Comparison of ENCODE assay signal across 8 mouse cellular contexts in the genomic region with DNA sequence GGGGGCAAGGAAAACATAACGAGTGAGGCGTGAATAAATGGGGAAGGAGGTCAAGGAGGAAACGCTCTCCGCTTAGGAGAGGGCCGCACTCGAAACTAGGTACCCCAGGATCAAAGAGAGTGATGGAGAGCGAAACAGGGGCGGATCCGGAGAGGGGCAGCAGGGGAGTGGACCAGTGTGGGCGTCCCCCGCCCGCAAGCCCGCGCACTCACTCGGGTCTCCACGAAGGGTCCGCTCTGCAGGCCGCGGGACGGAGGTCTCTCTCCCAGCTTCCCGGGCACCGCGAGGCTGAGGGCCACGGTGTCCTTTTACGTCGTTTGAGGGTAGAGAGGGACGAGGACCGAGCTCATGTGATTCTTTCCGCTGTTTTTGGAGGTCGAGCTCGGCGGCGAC. TPM values are rescaled to one million over a fixed set of nuclear protein-coding genes. Genes with fewer than 3 reads are reported as not detected.
DNase-seq lines count a peak whose midpoint lies in the region; ATAC-seq and TF ChIP-seq lines count a peak whose summit lies in the region.

No protein-coding gene starts in this region.

- peak overlapping the region; percentile 88 for H3K4me3 ChIP-seq in heart, embryonic 10.5 days
- H3K4me3 ChIP-seq in ES-Bruce4 (ENCODE audit: low read depth, low read length) = peak overlapping the region; percentile 76
- H3K4me3 ChIP-seq in forebrain, embryonic 11.5 days (ENCODE audit: low read depth, low read length) = peak overlapping the region; percentile 73
- peak overlapping the region; percentile 91 for H3K4me3 ChIP-seq in limb, embryonic 15.5 days
- H3K4me3 ChIP-seq in neural tube, embryonic 14.5 days (ENCODE audit: low read depth, low read length) = peak overlapping the region; percentile 65

- DNase-seq in heart, embryonic 10.5 days (ENCODE audit: low spot score) = peak; percentile 84
- DNase-seq in heart, postnatal 36 days = no peak
- peak; percentile 80 for DNase-seq in forebrain, embryonic 11.5 days (ENCODE audit: low spot score)
- no peak for DNase-seq in gastrocnemius, adult 8-10 months (ENCODE audit: low spot score in 2 of 2)
- no peak for DNase-seq in cerebellum, adult 18-20 months

- H3K9me3 ChIP-seq in heart, embryonic 10.5 days = no peaks in the 10 kb centered on the region
- no peaks in the 10 kb centered on the region for H3K9me3 ChIP-seq in ES-Bruce4 (replicated peaks; ENCODE audit: control insufficient read depth, insufficient read depth, low read length, poor library complexity, severe bottlenecking)
- no peaks in the 10 kb centered on the region for H3K9me3 ChIP-seq in forebrain, embryonic 11.5 days (ENCODE audit: control insufficient read depth, low read length)
- no peaks in the 10 kb centered on the region for H3K9me3 ChIP-seq in limb, embryonic 15.5 days
- no peaks in the 10 kb centered on the region for H3K9me3 ChIP-seq in neural tube, embryonic 14.5 days (ENCODE audit: control insufficient read depth, low read length)

- intact Hi-C loops in heart, postnatal 36 days (cut with DNase I) = loop anchor here (1.0 to 2.0 kb wide), 3 partner anchors 15 to 47 kb away; a partner anchor contains a TSS

- H3K27me3 ChIP-seq in heart, embryonic 10.5 days (ENCODE audit: insufficient read depth, poor library complexity, severe bottlenecking) = no peaks in the 10 kb centered on the region
- H3K27me3 ChIP-seq in ES-Bruce4 (ENCODE audit: control insufficient read depth, insufficient read depth, low read length, poor library complexity, severe bottlenecking) = no peaks in the 10 kb centered on the region
- H3K27me3 ChIP-seq in forebrain, embryonic 11.5 days (ENCODE audit: control insufficient read depth, insufficient read depth, low read length) = no peaks in the 10 kb centered on the region
- H3K27me3 ChIP-seq in limb, embryonic 15.5 days = no peaks in the 10 kb centered on the region
- no peaks in the 10 kb centered on the region for H3K27me3 ChIP-seq in neural tube, embryonic 14.5 days (ENCODE audit: control insufficient read depth, insufficient read depth, low read length)

- TF ChIP-seq EP300 in ES-Bruce4 (IDR thresholded peaks at IDR 0.05; ENCODE audit: insufficient read depth, low read depth, low read length) = no peak

- WGBS in heart, embryonic 10.5 days = 0% methylated on average over 33 of the region's 33 CpGs
- WGBS in forebrain, embryonic 11.5 days = under 1% methylated on average over 33 of the region's 33 CpGs
- 0% methylated on average over 33 of the region's 33 CpGs for WGBS in limb, embryonic 15.5 days
- under 1% methylated on average over 31 of the region's 33 CpGs for WGBS in neural tube, embryonic 14.5 days

- TF ChIP-seq POLR2A in ES-Bruce4 (IDR thresholded peaks at IDR 0.05; ENCODE audit: insufficient read depth, low read length) = no peak

- peak overlapping the region; percentile 93 for H3K4me2 ChIP-seq in forebrain, embryonic 11.5 days (ENCODE audit: low read depth, low read length, severe bottlenecking)
- H3K4me2 ChIP-seq in limb, embryonic 15.5 days = peak overlapping the region; percentile 84
- peak overlapping the region; percentile 98 for H3K4me2 ChIP-seq in neural tube, embryonic 14.5 days (ENCODE audit: low read depth, low read length)

- TF ChIP-seq CTCF in ES-Bruce4 (IDR thresholded peaks at IDR 0.05; ENCODE audit: low read depth, low read length) = no peak

- H3K9ac ChIP-seq in ES-Bruce4 (ENCODE audit: low read depth, poor library complexity, severe bottlenecking) = peak overlapping the region; percentile 67
- peak overlapping the region; percentile 71 for H3K9ac ChIP-seq in forebrain, embryonic 11.5 days (ENCODE audit: low read length)
- H3K9ac ChIP-seq in limb, embryonic 15.5 days = peak overlapping the region; percentile 93
- peak overlapping the region; percentile 59 for H3K9ac ChIP-seq in neural tube, embryonic 14.5 days (replicated peaks; ENCODE audit: low read depth, low read length)

- H3K36me3 ChIP-seq in heart, embryonic 10.5 days = peaks cover 19% of the 10 kb centered on the region
- no peaks in the 10 kb centered on the region for H3K36me3 ChIP-seq in ES-Bruce4 (ENCODE audit: control insufficient read depth, insufficient read depth, low read length, poor library complexity, severe bottlenecking)
- H3K36me3 ChIP-seq in forebrain, embryonic 11.5 days (ENCODE audit: control insufficient read depth, insufficient read depth, low read length) = no peaks in the 10 kb centered on the region
- peaks cover 13% of the 10 kb centered on the region for H3K36me3 ChIP-seq in limb, embryonic 15.5 days
- H3K36me3 ChIP-seq in neural tube, embryonic 14.5 days (ENCODE audit: control insufficient read depth, insufficient read depth, low read length) = no peaks in the 10 kb centered on the region

- peak; percentile 40; the same call in 1 of the 2 replicates for ATAC-seq in forebrain, embryonic 11.5 days (replicated peaks; ENCODE audit: low FRiP score)
- ATAC-seq in limb, embryonic 15.5 days (ENCODE audit: insufficient number of reproducible peaks, low FRiP score, low TSS enrichment, low read depth) = 0 out of 2 replicates have a peak, but pooled peaks have one; percentile 27
- peak; percentile 10; the same call in 1 of the 2 replicates for ATAC-seq in neural tube, embryonic 14.5 days (ENCODE audit: low read depth)

- H3K4me1 ChIP-seq in heart, embryonic 10.5 days = peaks cover 18% of the 10 kb centered on the region
- H3K4me1 ChIP-seq in ES-Bruce4 (ENCODE audit: control insufficient read depth, insufficient read depth, low read length) = no peaks in the 10 kb centered on the region
- peaks cover 5% of the 10 kb centered on the region; the same call in 1 of the 2 replicates for H3K4me1 ChIP-seq in forebrain, embryonic 11.5 days (replicated peaks; ENCODE audit: control insufficient read depth, insufficient read depth, low read length)
- H3K4me1 ChIP-seq in limb, embryonic 15.5 days = peaks cover 24% of the 10 kb centered on the region
- H3K4me1 ChIP-seq in neural tube, embryonic 14.5 days (ENCODE audit: control insufficient read depth, insufficient read depth, low read length) = peaks cover 11% of the 10 kb centered on the region; the same call in 1 of the 2 replicates

- H3K27ac ChIP-seq in heart, embryonic 10.5 days = peak overlapping the region; percentile 95
- H3K27ac ChIP-seq in ES-Bruce4 (ENCODE audit: insufficient read depth, low read length) = no peak overlapping the region
- peak overlapping the region; percentile 74 for H3K27ac ChIP-seq in forebrain, embryonic 11.5 days (ENCODE audit: low read depth, low read length)
- H3K27ac ChIP-seq in limb, embryonic 15.5 days = peak overlapping the region; percentile 95
- peak overlapping the region; percentile 70 for H3K27ac ChIP-seq in neural tube, embryonic 14.5 days (ENCODE audit: low read depth, low read length)

RNA-seq across cellular contexts. Expression of a gene that starts 0.9 kb away (rescaled TPM):
- 13.0 and 15.6 TPM in 2 replicates for polyA plus RNA-seq in heart, embryonic 10.5 days (2016; fragmentation: Nextera tagmentation; extraction: Ambion mirVana)
- total RNA-seq in heart, postnatal 36 days (2021) = 100 to 1,000 TPM in 1 of 2 experiments, 10 to 100 TPM in 1; 74.9 to 130 TPM
- 10.7 and 12.7 TPM in 2 replicates for polyA plus RNA-seq in ES-Bruce4 (2011; ENCODE audit: insufficient read depth, insufficient read length, low read depth, missing spikeins)
- polyA plus RNA-seq in forebrain, embryonic 11.5 days (2014; fragmentation: Nextera tagmentation; extraction: Ambion mirVana) = 22.1 and 23.6 TPM in 2 replicates
- 29.8 and 32.1 TPM in 2 replicates for polyA plus RNA-seq in limb, embryonic 15.5 days (2015; fragmentation: Nextera tagmentation; extraction: Ambion mirVana)
- 12.4 and 13.4 TPM in 2 replicates for polyA plus RNA-seq in neural tube, embryonic 14.5 days (2014; fragmentation: Nextera tagmentation; extraction: Ambion mirVana)
- total RNA-seq in gastrocnemius, adult 8-10 months (2022) = 100 to 1,000 TPM; 111 to 127 (median 125) TPM

RNA-seq across cellular contexts. Expression of a gene that starts 14.0 kb away (rescaled TPM):
- polyA plus RNA-seq in heart, embryonic 10.5 days (2016; fragmentation: Nextera tagmentation; extraction: Ambion mirVana) = 154 and 200 TPM in 2 replicates
- 10 to 100 TPM; 35.0 to 39.8 TPM for total RNA-seq in heart, postnatal 36 days (2021)
- polyA plus RNA-seq in ES-Bruce4 (2011; ENCODE audit: insufficient read depth, insufficient read length, low read depth, missing spikeins) = 150 and 172 TPM in 2 replicates
- polyA plus RNA-seq in forebrain, embryonic 11.5 days (2014; fragmentation: Nextera tagmentation; extraction: Ambion mirVana) = 186 and 216 TPM in 2 replicates
- polyA plus RNA-seq in limb, embryonic 15.5 days (2015; fragmentation: Nextera tagmentation; extraction: Ambion mirVana) = 124 TPM in 2 replicates
- polyA plus RNA-seq in neural tube, embryonic 14.5 days (2014; fragmentation: Nextera tagmentation; extraction: Ambion mirVana) = 129 and 138 TPM in 2 replicates
- total RNA-seq in gastrocnemius, adult 8-10 months (2022) = 10 to 100 TPM; 39.0 to 44.3 (median 39.3) TPM

RNA-seq across cellular contexts. Expression of a gene that starts 14.4 kb away (rescaled TPM):
- polyA plus RNA-seq in heart, embryonic 10.5 days (2016; fragmentation: Nextera tagmentation; extraction: Ambion mirVana) = 320 and 472 TPM in 2 replicates
- total RNA-seq in heart, postnatal 36 days (2021) = 1,000 to 10,000 TPM; 2,177 to 2,250 TPM
- polyA plus RNA-seq in ES-Bruce4 (2011; ENCODE audit: insufficient read depth, insufficient read length, low read depth, missing spikeins) = 174 and 181 TPM in 2 replicates
- 169 and 171 TPM in 2 replicates for polyA plus RNA-seq in forebrain, embryonic 11.5 days (2014; fragmentation: Nextera tagmentation; extraction: Ambion mirVana)
- 144 and 165 TPM in 2 replicates for polyA plus RNA-seq in limb, embryonic 15.5 days (2015; fragmentation: Nextera tagmentation; extraction: Ambion mirVana)
- 278 and 281 TPM in 2 replicates for polyA plus RNA-seq in neural tube, embryonic 14.5 days (2014; fragmentation: Nextera tagmentation; extraction: Ambion mirVana)
- total RNA-seq in gastrocnemius, adult 8-10 months (2022) = 1,000 to 10,000 TPM; 1,068 to 1,166 (median 1,137) TPM

RNA-seq across cellular contexts. Expression of a gene that starts 55.5 kb away (rescaled TPM):
- polyA plus RNA-seq in heart, embryonic 10.5 days (2016; fragmentation: Nextera tagmentation; extraction: Ambion mirVana) = 17.3 and 20.2 TPM in 2 replicates
- total RNA-seq in heart, postnatal 36 days (2021) = 100 to 1,000 TPM; 123 to 132 TPM
- 33.9 and 36.0 TPM in 2 replicates for polyA plus RNA-seq in ES-Bruce4 (2011; ENCODE audit: insufficient read depth, insufficient read length, low read depth, missing spikeins)
- 16.8 and 17.4 TPM in 2 replicates for polyA plus RNA-seq in forebrain, embryonic 11.5 days (2014; fragmentation: Nextera tagmentation; extraction: Ambion mirVana)
- 28.9 and 30.7 TPM in 2 replicates for polyA plus RNA-seq in limb, embryonic 15.5 days (2015; fragmentation: Nextera tagmentation; extraction: Ambion mirVana)
- polyA plus RNA-seq in neural tube, embryonic 14.5 days (2014; fragmentation: Nextera tagmentation; extraction: Ambion mirVana) = 17.9 and 19.3 TPM in 2 replicates
- total RNA-seq in gastrocnemius, adult 8-10 months (2022) = 100 to 1,000 TPM; 191 to 229 (median 196) TPM

Comparison
In these comparisons a context has a peak if more than half of its experiments do, and no peak if none do; other contexts are left out.
1. DNase-seq: peak in heart, embryonic 10.5 days (single experiment) and forebrain, embryonic 11.5 days (single experiment); none in heart, postnatal 36 days (0 of 2), gastrocnemius, adult 8-10 months (0 of 2) and cerebellum, adult 18-20 months (0 of 2).
2. Peak in every context shown above with its lines, with median percentiles within 50 percentile points of each other: H3K4me3 ChIP-seq, H3K9ac ChIP-seq, ATAC-seq and H3K4me2 ChIP-seq.